9 mouse cellular contexts compared by ENCODE assay signal in the genomic region with DNA sequence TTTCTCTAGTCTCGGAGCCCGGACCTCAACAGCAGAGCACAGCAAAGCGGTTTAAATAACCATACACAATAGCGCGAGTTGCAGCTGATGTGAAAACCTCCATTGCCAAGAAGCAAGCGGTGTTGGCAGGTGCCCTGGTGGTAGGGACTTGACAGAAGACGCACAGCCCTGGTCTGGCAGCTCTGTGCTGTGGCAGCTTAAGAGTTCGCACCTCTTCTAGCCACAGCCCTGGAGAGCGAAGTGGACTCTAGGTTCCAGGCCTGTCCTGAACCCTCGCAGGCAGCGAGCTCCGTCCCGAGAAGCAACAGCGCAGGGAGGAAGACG. TPM values are rescaled to one million over a fixed set of nuclear protein-coding genes. Genes with fewer than 3 reads are reported as not detected.
A peak's percentile ranks its signal among the peaks of the same experiment; 100 is the strongest.
DNase-seq lines count a peak whose midpoint lies in the region; ATAC-seq lines count a peak whose summit lies in the region.
"Had no signal": no experiment of that assay in that cellular context is flagged by ENCODE, and none has a peak within 500 bp of the region (broad histone marks: within the 10 kb centered on the region; RNA-seq: fewer than 3 reads in every experiment).

No protein-coding gene starts in this region.

- peak overlapping the region; percentile 94 for H3K9ac ChIP-seq in hindbrain, embryonic 16.5 days (ENCODE audit: low read depth, low read length)
- H3K9ac ChIP-seq in midbrain, embryonic 15.5 days, result peak overlapping the region; percentile 94

- no peak; the same call in 1 of the 2 replicates for ATAC-seq in hindbrain, embryonic 16.5 days
- ATAC-seq in midbrain, embryonic 15.5 days (replicated peaks), result peak; percentile 79

- H3K27me3 ChIP-seq in hindbrain, embryonic 16.5 days (replicated peaks; ENCODE audit: control insufficient read depth, insufficient read depth, low read length), result no peaks in the 10 kb centered on the region; the same call in 1 of the 2 replicates
- H3K27me3 ChIP-seq in midbrain, embryonic 15.5 days (replicated peaks), result peaks cover 5% of the 10 kb centered on the region; the same call in 1 of the 2 replicates

- peaks cover 11% of the 10 kb centered on the region for H3K4me1 ChIP-seq in hindbrain, embryonic 16.5 days (ENCODE audit: control insufficient read depth, insufficient read depth, low read depth, low read length)
- peaks cover 34% of the 10 kb centered on the region for H3K4me1 ChIP-seq in midbrain, embryonic 15.5 days

- H3K27ac ChIP-seq in hindbrain, embryonic 16.5 days (ENCODE audit: low read depth, low read length), result peak overlapping the region; percentile 99
- H3K27ac ChIP-seq in midbrain, embryonic 15.5 days, result peak overlapping the region; percentile 98

- peak overlapping the region; percentile 89 for H3K4me2 ChIP-seq in hindbrain, embryonic 16.5 days (ENCODE audit: low read length)
- H3K4me2 ChIP-seq in midbrain, embryonic 15.5 days, result peak overlapping the region; percentile 87

- H3K4me3 ChIP-seq in hindbrain, embryonic 16.5 days (ENCODE audit: low read length), result peak overlapping the region; percentile 98
- peak overlapping the region; percentile 79 for H3K4me3 ChIP-seq in midbrain, embryonic 15.5 days

- 1% methylated on average over 15 of the region's 15 CpGs for WGBS in hindbrain, embryonic 16.5 days
- under 1% methylated on average over 15 of the region's 15 CpGs for WGBS in midbrain, embryonic 15.5 days

- no peaks in the 10 kb centered on the region for H3K36me3 ChIP-seq in hindbrain, embryonic 16.5 days (ENCODE audit: control insufficient read depth, insufficient read depth, low read length)
- no peaks in the 10 kb centered on the region for H3K36me3 ChIP-seq in midbrain, embryonic 15.5 days (replicated peaks)

- no peaks in the 10 kb centered on the region for H3K9me3 ChIP-seq in hindbrain, embryonic 16.5 days (ENCODE audit: control insufficient read depth, low read length)
- no peaks in the 10 kb centered on the region for H3K9me3 ChIP-seq in midbrain, embryonic 15.5 days

- peak; percentile 71 to 72 for DNase-seq in cerebellum, postnatal 10 days
- DNase-seq in cerebellum, postnatal 25 days, result no peak
- peak; percentile 11 for DNase-seq in right cerebral cortex, adult 18-20 months
- DNase-seq in right cerebral cortex, postnatal 4 days, result no peak
- no peak for DNase-seq in adrenal gland, postnatal 36 days
- DNase-seq in frontal cortex, postnatal 14 days (ENCODE audit: low spot score in 2 of 2), result no peak

RNA-seq across cellular contexts. Expression of a gene that starts 0.7 kb away (rescaled TPM):
- polyA plus RNA-seq in hindbrain, embryonic 16.5 days (2015; fragmentation: Nextera tagmentation; extraction: Ambion mirVana), result 75.1 and 78.0 TPM in 2 replicates
- 71.3 and 79.2 TPM in 2 replicates for polyA plus RNA-seq in midbrain, embryonic 15.5 days (2015; fragmentation: Nextera tagmentation; extraction: Ambion mirVana)
- total RNA-seq in adrenal gland, postnatal 36 days (2021), result 10 to 100 TPM; 24.1 to 43.3 TPM

RNA-seq across cellular contexts. Expression of a gene that starts 7.6 kb away (rescaled TPM):
- 23.7 and 25.4 TPM in 2 replicates for polyA plus RNA-seq in hindbrain, embryonic 16.5 days (2015; fragmentation: Nextera tagmentation; extraction: Ambion mirVana)
- 24.5 and 26.2 TPM in 2 replicates for polyA plus RNA-seq in midbrain, embryonic 15.5 days (2015; fragmentation: Nextera tagmentation; extraction: Ambion mirVana)
- total RNA-seq in adrenal gland, postnatal 36 days (2021), result 10 to 100 TPM; 12.8 to 15.0 TPM

RNA-seq across cellular contexts. Expression of a gene that starts 44.3 kb away (rescaled TPM):
- polyA plus RNA-seq in hindbrain, embryonic 16.5 days (2015; fragmentation: Nextera tagmentation; extraction: Ambion mirVana), result not detected in 2 replicates
- not detected in 2 replicates for polyA plus RNA-seq in midbrain, embryonic 15.5 days (2015; fragmentation: Nextera tagmentation; extraction: Ambion mirVana)
- total RNA-seq in adrenal gland, postnatal 36 days (2021), result not detected
- total RNA-seq: layer of hippocampus, postnatal 10 days had no signal

Comparison
In these comparisons a context has a peak if more than half of its experiments do, and no peak if none do; other contexts are left out.
1. DNase-seq: peak in cerebellum, postnatal 10 days (2 of 2) and right cerebral cortex, adult 18-20 months (single experiment); none in cerebellum, postnatal 25 days (0 of 2), right cerebral cortex, postnatal 4 days (single experiment), adrenal gland, postnatal 36 days (0 of 2) and frontal cortex, postnatal 14 days (0 of 2).